Mouse (Mus musculus): Measurements from ENCODE around the gene Gm609.
"Not testable (repeated sequence)": the region's sequence is repeated elsewhere in the genome, so short reads cannot be mapped to it uniquely, and the experiment has no call there.

The Gm609 gene

GRCm38 (mm10) chr16:45492927-45493326 lies at the start of gene Gm609:
TSS of gene Gm609 (minus strand) at chr16:45492969.
- DNase-seq = no peak

DNA sequence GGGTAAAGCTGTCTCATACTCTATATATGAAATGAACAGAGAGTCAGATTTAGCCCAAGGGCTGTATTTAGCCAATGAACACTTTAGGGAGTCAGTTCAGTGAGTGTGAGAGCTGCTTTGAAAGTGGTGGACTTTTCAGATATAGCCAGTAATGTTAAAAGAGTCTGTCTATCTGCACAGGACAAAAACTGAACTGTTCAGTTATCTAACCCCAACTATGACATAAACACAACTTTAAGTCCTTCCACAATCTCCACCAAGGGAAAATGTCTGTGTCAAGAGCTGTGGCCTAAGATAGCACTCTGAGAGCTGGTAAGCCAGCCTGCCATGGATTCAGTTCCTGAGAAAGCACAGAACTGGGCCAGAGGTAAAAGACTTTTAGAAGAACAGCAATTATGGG lies 49.3 kb upstream of the Gm609 start:
- no peak for DNase-seq

DNA sequence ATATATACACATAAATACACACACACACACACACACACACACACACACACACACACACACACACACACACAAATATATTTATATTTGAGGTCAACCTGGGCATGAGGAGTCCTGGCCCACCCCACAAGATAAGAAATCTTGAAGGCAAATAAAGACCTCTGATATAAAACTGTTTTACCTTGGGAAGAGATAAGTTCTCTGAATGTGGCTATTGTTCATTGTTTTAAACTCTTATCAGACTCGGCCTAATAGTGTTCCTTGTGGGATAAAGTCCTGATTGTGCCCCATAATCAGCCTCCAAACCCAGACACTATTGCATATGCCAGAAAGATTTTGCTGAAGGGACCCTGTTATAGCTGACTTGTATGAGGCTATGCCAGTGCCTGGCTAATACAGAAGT lies 45.6 kb upstream of the Gm609 start:
- not testable (repeated sequence) for DNase-seq

DNA sequence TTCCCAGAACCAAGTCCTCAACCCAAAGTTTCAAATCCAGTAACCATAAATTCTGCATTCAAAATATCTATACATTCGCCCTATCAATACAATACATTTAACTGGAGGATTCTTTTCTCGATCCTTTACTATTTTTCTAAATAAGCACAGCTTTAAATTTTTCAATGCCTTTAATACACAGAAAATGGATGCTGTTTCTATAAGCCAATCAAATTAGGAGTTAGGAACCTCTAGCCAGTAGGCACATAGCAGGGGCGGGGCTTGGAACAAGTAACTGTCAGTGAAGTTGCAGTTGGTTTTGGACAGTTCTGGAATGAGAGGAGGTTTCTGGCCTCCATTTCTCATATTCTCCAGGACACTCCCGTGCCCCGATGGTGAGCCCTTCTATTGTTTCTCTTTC lies 42.2 kb upstream of the Gm609 start, which contains the start of gene Slc9c1:
Gene Slc9c1, plus strand, starts transcription at position 301 of the 400 bp plus-strand sequence.
- DNase-seq = no peak

- DNase-seq = no peak
Observed at GRCm38 (mm10) chr16:45531950-45532349, 39.2 kb upstream of the Gm609 start, which contains the start of gene Gm17783. TSS of gene Gm17783 (minus strand) at chr16:45532050.

DNA sequence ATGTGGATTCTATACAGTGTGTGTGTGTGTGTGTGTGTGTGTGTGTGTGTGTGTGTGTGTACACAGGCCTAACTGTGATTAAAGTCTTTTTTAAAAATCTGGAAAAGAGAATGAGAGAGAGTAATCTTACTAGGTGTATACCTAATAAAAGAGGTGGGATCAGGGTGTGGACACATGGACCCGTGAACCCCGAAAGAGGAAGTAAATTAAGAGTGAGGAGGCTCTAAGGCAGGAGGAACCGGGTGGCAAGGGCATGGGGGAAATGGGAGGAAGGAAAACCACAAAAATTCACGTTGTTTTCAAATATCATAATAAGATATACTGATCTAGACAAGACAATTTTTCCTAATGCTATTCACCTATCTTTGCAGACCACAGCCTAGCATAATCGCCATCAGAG lies 32.8 kb upstream of the Gm609 start:
- DNase-seq = no peak

- DNase-seq = no peak
Observed at GRCm38 (mm10) chr16:45495326-45495725, 2.6 kb upstream of the Gm609 start.

DNA sequence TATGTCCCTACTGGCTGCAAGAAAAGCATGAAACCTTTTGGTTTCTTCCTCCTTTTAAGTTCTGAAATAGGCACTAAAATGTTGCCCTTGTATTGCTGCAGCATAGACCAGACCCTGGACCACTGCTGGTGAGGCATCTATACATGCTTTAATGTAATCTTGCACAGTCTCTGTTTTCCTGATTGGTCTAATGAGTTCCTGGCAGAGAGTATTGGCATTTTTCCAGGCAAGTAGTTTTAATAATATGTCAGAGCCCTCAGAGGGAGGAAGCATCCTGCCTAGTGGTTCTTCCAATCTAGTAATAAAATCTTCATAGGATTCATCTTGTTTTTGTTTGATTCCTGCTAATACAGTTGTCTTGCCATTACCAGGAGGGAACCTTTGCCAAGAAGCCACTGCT lies 15.8 kb downstream of the Gm609 start:
- no peak for DNase-seq

DNA sequence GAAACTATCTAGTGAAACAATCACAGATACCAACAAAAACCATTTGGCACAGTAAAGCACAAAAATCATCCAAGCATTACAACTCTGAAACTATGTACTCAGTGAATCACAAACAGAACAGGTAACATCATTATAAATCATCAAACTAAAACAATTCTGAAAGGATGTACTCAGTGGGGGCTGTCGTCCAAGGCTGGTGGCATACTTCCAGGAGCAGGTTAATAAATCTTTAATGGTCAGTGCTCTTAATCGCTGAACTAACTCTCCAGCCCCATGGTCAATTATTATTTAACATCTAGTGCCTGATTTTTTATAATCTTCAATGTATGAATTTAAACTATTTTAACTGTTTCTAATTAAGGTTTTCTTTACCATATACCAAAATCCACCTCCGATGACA lies 20.9 kb downstream of the Gm609 start:
- DNase-seq = not testable (repeated sequence)

GRCm38 (mm10) chr16:45454762-45455161 lies 38.0 kb downstream of the Gm609 start:
- DNase-seq = no peak

DNA sequence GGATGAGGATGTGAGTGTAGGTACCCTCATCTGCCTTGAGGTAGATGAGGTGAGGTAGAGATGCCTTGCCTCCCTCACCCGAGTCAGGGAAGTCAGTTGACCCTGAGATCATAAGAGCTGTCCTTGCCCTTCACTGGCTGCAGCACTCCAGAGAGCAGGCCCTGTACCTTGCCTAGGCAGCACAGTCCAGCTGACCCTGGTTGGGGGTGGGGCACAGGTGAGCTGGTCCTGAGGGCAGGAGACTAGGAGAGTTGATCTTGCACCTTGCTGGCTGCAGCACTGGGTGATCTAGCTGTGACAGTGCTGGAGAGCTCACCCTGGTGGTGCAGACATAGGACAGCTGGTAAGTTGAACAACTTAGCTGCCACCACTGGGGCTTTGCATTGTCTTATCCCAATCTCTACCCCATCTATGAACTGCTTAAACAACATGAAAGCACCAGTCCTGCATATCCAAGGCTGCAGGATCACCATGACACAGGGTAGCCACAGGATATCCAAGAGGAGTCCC lies 55.5 kb downstream of the Gm609 start:
- DNase-seq = no peak

DNA sequence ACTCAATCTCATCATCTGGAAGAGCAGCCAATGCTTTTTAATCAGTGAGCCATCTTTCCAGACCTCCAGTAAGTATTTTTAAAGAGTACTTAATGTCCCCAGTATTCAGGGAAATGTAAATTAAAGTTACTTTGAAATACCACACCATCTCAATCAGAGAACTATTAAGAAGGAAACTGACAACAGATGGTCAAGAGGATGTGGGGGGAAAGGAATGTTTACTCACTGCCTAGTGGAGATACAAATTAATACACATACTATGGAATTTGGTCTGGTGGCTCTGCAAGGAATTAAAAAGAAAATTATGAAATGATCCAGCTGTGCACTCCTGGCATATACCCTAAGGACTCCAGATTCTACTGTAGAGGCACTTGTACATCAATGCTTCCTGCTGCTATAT lies 57.2 kb downstream of the Gm609 start:
- DNase-seq = no peak

DNA sequence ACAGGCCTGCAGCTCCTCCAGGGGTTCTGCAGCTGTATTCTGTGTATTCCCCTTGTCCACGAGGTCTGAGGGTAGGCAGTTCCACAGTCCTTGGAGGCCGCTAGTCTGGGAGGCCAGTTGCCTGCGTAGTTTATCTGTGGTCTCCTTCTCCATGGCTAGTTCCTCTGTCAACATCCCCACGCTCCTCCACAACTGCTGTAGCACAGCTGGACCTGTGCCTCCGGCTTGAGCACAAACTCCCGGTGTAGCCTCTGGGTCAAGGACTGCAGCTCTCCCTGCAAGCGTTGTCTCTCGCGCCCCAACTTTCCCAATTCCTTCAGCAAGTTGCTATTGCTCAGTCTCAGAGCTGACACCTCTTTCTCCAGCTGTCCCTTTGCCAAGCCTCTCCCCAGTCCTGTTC lies 65.1 kb downstream of the Gm609 start:
- no peak for DNase-seq

DNA sequence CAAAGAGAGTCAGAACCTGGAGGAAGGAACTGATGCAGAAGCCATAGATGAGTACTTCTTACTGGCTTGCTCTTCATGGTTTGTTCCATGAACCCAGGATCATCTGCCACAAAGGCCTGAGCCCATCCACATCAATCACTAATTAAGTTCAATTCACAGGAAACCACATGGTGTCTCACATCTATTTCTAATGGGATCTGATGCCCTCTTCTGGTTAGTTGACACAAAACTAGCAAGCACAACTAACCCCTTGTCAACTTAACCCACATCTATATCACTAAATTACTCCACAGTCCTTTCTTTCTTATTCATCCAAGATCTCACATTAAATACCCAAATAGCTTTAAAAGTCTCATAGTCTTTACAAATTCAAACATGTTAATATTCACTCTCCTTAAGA lies 79.3 kb downstream of the Gm609 start:
- DNase-seq = no peak

GRCm38 (mm10) chr16:45409064-45409446 lies 83.7 kb downstream of the Gm609 start:
- DNase-seq = not testable (repeated sequence)

- DNase-seq = peak; percentile 65 to 69
Observed at GRCm38 (mm10) chr16:45408425-45409063, 84.2 kb downstream of the Gm609 start, which contains the start of gene Cd200. TSS of gene Cd200 (minus strand) at chr16:45409053.

DNA sequence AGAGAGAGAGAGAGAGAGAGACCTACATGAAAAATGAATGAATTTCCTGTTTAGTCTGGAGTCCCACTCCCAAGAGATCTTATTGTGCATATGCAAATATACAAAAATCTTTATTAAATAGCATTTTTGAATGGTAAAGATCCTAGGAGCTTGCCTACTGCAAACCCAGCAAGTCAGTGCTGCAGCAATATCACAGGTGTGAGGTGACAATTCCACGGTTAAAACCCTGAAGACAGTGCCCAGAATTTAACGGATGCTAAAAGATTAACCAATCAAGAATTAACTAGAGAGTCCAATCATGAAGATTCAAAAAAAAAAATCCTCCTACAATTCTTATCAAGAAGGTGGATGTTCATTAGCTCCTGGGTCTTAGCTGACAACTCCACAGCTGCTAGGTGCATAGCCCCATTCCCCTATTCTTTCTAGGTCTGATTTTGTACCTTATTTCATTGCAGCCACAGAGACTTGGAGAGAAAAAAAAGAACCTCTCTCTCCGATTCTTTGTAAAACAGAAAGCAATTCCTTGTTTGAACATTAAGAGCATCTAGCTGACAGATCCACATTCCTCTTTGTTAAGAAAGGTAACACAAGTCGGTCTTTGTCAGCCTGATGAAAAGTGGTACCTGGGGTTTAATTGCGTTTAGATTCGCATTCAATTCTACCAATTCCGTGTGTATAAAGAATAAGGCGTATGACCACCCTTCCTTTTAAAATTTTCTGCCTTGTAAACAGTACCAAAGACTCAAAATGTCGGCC lies 84.9 kb downstream of the Gm609 start:
- no peak for DNase-seq

- DNase-seq = no peak
Observed at GRCm38 (mm10) chr16:45407091-45407490, 85.7 kb downstream of the Gm609 start.

DNA sequence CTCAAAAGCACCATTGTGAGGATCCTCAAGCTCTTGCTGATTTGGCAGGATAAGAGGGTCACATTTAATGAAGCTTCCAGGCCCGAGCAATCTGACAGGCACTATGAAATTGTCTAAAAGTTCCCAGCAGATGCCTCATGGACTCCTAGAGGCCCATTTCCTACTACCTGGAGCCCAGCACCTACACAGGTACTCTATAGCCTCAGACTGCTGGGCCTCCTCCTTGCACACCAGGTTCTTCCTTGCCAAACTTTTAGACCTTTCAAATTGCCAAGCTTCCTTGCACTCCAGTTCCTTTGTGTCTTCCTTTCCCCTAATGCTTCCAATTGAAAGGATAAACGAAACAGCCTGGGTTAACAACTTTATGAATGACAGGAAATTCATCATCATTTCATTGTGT lies 89.8 kb downstream of the Gm609 start:
- no peak for DNase-seq

DNA sequence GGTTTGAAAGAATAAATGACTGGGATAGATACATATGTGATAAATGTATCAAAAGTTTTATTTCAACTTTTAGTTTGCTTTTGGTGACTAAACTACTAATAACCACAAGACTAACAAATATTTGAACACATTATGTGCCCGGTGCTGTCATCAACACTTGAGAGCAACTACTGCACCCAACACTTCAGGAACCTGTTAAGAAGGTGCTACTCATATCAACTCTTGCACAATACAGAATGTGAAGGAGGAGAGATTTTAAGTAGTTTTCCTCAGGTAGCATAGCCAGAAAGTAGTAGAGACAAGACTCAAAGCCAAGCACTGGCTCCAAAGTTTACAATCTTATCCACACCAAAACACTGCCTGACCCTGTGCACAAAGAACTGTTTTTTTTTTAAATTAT lies 90.7 kb downstream of the Gm609 start:
- DNase-seq = no peak

GRCm38 (mm10) chr16:45399947-45400555 lies 92.7 kb downstream of the Gm609 start:
- DNase-seq = no peak

GRCm38 (mm10) chr16:45399411-45399810 lies 93.4 kb downstream of the Gm609 start:
- no peak for DNase-seq

DNA sequence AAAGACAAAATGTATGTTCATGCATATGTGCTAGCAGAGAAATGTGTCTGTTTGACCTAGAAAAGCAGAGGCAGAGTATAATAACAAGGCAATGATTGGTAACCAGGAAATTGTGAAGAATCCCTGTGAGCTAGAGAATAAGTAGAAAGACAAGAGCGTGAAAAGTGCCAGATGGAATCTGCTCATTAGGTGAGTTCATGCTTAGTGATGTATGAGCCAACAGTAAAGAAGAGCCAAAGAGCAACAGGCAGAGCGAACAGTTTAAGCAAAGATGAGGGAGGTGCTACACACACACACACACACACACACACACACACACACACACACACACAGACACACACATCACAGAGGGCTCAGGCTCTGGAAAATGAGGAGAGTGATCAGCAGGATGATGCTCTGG lies 95.3 kb downstream of the Gm609 start:
- no peak for DNase-seq

DNA sequence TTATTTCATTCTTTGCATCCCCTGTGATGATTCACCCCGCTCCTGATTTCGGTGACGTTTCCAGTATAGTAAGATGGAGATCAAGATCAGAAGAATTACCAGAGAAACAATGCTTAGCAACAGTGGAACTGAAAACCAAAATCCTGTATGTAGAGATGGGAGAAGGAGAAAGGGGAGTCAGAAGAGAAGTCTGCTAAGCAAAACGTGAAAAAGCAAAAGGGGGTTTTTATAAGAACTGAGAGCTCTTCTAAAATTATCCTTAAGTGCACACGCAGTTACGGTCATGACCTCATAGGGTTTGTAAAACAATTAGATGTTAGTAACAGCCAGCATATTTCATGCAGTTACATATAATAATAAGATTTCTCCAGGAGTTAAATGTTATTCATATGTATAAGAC lies 100.5 kb downstream of the Gm609 start:
- DNase-seq = no peak
